Mouse (Mus musculus): ENCODE measurements around the gene Cmip. TPM values are rescaled to one million over a fixed set of nuclear protein-coding genes. Genes with fewer than 3 reads are reported as not detected.
A peak's percentile ranks its signal among the peaks of the same experiment; 100 is the strongest.

Cmip gene
- total RNA-seq, 2 experiments from 2014 or later = 330 to 332 TPM

DNA sequence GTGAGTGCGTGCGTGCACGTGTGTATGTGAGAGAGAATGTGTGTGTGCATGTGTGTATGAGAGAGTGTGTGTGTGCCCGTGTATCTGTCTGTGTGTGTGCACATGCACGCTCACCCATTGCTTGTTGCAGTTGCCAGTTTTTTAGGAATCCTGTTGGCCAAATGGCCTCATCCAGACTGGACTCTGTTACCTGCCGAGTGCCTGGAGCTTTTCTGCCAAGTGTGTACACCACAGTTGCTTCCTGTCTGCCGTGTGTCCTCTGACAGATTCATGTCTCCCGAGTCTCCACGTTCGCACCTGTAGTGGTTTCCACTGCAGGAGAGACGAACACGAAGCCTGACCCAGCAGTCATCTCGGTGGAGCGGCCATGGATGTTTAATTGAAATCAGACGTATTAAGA, 64.4 kb downstream of the Cmip start:
- DNase-seq (ENCODE audit: low spot score in 2 of 2) = no peak

DNA sequence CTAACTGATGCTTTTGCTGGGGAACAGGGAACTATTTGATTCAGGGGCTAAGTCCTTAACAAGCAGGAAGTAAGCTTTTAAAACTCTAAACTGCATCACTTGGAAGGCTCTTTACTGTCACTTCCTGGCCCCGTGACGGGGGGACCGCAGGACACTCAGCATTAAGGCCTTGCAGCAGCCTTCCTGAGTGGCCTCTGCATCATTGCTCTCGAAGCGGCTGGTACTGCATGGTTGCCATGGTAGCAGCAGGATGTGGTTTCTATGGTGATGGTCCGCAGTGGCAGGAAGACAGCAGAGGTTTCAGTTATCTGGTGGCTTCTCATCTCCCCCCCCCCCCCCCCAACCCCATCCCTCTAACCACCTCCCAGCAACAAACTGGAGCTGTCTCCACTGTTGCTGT, 65.2 kb downstream of the Cmip start:
- DNase-seq (ENCODE audit: low spot score in 2 of 2) = peak; percentile 67 to 81

DNA sequence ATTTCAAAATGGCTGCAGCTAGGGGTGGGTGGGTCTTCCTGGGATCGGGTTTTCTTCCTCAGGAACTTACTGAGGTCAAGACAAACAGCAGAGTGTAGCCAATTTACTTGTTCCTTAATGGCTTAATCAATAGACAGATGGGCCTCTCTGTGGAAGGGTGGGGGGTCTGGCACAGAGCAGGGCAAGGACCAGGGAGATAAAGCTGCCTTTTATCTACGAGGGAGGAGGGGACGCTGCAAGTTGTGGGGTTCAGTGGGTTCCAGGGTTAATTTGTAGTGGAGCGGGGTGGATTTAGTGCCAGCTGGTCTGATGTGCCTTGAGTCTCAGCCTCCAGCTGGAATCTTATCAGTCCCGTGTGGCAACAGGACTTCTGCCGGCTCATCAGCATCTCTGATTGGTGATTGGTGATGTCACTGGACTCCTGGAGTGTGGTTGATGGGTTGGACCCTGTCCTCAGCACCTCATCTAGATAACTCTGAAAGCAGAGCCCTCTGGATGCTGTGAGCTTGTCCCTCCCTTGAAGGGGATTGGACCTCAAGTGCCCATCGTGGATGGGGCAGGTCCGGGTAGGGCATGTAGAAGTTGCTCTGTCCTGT, 65.9 kb downstream of the Cmip start:
- no peak for DNase-seq (ENCODE audit: low spot score in 2 of 2)

DNA sequence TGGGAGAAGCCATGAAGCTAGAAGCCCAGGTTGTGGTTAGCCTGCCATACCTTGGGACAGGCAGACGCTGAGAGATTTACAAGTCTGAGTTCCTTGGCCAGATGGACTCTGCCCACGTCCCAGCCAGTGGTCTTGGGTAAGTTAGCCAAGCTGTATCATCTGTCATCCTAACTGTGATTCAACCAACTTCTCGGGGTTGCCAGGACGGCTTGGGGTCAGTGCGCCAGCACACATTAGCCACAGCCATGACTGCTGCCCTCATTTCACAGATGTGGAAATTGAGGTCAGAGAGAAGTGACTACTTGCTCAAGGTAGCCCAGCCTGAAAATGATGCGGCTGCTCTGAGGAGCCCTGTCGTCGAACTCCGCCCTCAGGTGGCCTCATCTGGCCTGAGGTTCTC, 68.0 kb downstream of the Cmip start:
- no peak for DNase-seq (ENCODE audit: low spot score in 2 of 2)

DNA sequence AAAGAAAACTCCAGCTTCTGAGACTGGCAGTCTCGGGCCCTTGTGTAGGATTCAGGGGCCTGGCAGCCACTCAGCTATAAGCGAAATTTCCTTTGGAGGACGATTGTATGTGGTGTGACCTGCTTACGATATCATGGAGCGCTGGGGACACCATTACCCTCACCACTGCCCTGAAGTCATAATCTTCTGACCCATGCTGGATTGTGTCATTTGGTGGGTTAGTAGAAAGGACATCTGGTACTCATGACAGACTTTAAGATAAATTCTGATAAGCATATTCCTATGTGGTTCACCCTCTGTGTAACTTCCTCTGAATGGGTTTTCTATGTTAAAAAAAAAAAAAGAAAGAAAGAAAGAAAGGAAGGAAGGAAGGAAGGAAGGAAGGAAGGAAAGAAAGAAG, 69.9 kb downstream of the Cmip start:
- DNase-seq (ENCODE audit: low spot score in 2 of 2) = no peak

DNA sequence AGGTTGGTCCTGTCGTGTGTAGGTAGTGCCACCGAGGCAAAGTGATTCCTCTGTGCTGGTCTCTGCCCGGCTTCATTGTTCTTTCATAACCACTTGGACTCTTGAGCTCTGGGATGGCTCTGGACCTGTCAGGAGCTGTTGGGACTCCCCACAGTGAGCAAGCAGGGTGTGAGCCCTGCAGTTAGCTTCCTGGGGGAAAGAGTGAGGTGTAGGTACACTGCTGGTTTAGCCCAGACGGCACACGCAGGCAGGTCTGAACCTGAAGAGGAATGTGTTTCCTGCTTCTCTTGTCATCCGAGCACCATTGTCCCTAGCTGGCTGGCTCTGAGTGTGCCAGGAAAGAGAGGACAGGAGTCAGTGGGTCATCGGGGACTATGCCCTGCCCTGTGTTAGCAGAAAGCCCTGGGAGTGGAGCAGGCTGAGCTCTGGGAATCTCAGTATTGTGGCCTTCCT, 70.5 kb downstream of the Cmip start:
- DNase-seq (ENCODE audit: low spot score in 2 of 2) = no peak

DNA sequence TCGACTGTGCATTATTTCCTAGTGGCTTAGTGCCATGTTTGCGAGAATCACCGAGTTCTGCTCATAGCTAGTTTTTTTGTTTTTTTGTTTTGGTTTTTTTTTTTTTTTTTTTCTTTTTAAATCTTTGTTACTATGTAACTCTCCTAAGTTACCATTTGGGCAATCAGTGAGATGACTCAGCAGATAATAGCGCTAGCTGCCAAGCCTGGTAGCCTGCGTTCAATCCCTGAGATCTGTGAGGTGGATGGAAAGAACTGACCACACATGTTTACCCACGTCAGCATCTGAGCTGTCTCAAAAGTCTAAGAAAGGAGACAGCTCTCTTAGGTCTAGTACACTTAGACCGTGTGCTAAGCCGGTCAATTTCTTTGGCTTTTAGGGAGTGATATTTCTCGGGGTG, 71.9 kb downstream of the Cmip start:
- no peak for DNase-seq (ENCODE audit: low spot score in 2 of 2)

DNA sequence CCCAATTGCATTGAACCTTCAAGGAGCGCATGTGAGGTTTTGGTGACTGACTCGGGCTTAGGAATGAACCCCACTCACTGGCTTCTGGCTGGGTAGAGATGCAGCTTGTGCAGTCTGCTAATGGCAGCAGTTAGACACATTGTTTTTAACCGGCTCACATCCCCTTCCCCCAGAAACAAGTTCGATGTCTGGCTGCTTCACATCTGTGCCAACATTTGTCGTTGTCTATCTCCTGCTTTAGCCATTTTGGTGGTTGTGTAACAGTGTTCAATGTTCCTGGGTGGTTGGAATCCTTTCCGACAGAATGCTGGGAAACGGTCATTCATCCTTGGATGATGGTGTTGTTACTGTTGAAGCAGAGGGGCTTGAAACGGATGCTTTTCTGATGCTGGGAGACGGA, 72.3 kb downstream of the Cmip start:
- peak in 1 of 2 experiments; percentile 34 for DNase-seq (ENCODE audit: low spot score in 2 of 2)

DNA sequence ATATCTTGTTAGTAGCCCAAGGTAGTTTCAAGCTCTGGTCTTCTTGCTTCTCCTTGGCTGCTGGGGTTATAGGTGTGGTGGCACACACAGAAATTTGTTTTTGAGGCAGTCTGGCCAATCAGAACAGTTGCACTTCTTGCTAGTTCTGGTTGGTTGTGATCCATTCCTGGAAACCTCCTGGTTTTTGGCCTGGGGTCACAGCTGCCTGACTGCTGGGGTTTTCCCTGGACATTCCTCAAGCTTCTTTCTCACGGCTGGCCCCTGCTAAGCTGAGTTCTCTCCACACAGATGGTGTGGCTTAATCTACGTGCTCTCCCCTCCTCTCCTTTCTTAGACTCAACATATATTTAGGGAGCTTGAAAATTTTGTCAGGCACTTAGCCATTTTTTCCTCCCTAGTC, 73.0 kb downstream of the Cmip start:
- DNase-seq (ENCODE audit: low spot score in 2 of 2) = no peak

DNA sequence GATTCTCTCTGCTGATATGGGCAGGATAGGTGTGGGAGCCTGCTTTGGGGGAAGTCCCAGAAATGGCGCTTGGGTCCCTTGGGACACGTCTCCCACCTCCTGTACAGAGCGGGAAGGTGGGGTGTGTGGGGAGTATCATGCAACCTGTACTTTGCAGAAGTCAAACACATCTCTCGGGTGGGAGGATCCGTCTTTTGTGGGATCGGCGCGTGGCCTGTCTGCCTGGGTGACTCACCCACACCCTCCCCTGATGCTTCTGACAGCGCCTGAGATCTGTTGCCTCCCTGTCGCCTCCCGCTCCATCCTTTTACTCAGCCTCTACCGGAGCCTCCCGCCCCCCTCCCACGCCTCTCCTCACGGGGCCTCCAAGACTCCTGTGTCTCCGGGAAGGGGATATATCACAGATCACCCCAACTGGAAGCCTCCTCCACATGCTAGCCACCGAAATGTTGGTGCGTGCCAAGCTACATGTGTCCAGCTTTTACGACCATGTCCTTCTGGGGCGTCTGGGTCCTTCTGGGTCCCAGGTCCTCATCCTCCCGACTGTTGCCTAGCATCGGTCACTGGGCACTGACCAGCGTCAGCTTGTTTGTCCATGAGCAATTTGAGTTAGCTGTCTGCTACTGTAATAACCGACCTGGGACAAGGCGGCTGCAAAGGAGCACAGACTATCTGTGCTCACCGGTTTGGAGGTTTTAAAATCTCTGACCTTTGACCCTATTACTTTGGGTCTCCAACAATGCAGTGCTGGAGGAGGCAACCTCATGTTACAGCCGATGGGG, 75.6 kb downstream of the Cmip start:
- no peak for DNase-seq (ENCODE audit: low spot score in 2 of 2)

DNA sequence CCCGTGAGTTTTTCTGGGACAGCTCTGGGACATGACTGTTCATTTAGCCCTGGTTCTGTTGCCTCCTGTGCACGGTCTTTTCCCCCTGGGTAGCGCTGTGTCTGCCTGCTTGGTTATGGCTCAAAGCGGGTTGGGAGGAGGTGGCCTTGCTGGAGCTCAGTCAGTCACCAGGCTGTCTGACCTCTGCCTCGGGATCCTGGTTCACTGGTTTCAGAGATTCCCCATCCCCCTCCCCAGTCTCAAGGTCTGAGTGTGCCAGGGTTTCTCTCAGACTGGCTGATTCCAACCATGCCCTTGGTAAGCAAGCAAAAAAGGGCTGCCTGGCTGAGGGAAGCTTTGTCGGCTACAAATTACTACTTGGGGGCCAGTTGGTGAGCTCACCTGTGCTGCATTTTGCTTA, 76.8 kb downstream of the Cmip start:
- no peak for DNase-seq (ENCODE audit: low spot score in 2 of 2)

DNA sequence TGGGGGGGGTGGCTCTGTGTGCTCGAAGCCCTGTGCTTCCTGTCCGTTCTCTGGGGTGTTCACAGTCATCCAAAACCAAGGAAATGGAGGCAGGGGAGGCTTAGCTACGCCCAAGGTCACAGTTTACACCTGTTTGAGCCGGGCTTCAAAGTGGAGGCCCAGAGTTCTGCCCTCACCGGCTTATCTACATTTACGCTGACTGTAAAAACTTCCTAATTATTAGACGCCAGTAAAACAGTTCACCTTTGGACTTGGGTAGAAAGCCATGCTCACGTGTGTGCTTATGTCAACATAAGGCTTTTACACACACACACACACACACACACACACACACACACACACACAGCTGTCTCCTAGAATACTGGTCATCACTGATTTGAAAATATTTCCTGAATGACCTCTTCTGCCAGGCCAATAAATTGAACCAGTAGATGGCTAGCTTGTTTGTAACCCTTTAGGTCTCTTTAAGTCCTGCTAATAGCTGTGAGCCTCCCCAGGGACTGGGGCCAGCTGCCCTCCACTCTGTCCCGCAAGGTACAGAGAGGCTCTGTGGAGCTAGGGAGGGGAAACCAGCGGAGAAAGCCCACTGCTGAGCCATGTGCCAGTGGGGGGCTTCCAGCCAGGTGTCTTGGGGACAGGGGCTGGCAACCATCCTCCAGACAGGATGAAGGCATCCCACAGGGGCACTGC, 77.3 kb downstream of the Cmip start:
- no peak for DNase-seq (ENCODE audit: low spot score in 2 of 2)

DNA sequence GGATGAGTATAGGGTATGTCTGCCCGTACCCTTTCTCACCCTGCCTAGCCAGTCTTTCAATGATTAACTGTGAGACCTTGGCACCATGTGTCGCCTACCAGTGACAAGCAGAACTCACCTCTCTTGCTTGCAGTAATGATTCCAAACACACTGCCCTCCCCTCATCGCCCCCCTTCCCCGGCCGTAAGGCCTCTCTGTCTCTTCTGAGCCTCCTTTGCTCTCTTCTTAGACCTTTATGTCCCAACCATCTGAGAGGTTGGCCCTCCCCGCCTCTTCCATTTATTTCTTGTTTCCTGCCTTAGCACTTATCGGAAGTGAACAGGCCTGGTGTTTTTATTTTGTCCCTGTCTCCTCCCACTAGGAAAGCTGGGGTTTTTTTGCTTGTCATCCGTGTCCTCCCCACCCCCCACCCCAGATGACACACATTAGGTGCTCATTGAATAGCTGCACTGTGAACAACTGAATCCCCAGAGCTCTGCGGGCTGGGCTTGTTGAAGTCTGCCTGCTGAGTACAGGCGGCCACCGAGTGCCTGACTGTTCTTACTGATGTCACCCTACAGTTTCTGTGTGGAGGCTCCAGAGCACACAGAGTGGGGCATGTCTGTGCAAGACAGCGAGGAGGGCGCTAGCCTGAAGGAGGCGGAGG, 78.0 kb downstream of the Cmip start:
- no peak for DNase-seq (ENCODE audit: low spot score in 2 of 2)

DNA sequence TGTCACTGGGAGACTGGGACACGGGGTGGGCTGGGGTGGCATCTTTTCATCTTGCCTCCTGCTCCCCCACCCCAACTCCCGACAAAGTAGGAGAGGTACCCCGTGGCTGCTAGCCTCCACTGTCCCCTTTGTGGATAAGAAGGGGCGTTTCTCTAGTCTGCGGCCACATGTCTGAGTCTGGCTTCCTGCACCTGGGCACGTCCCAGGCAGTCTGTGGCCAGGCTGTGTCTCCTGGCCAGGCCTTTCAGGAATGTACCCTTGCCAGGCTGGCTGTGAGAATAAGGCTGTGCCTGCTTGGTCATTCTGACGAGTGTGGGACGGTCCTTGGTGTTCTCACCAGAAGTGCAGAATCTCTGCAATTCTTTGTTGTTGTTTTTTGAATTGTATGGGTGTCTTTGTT, 78.6 kb downstream of the Cmip start:
- no peak for DNase-seq (ENCODE audit: low spot score in 2 of 2)

DNA sequence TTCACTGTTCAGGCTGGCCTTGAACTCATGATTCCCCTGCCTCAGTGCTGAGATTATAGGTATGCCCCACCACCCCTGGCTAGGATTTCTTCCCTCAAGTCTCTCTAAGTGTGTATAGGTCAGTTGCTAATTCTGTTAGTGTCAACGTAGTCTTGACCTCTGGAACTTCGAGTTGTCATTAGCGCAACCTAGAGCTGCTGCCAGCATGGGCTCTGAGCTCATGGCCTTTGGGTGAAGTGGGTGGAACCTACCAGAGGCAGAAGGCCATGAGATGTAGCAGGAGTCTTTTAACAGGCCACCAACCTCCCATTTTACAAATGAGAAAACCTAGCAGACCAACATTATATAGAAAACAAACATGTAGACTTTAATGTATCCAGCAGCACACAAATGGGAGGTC, 80.3 kb downstream of the Cmip start:
- DNase-seq (ENCODE audit: low spot score in 2 of 2) = no peak

DNA sequence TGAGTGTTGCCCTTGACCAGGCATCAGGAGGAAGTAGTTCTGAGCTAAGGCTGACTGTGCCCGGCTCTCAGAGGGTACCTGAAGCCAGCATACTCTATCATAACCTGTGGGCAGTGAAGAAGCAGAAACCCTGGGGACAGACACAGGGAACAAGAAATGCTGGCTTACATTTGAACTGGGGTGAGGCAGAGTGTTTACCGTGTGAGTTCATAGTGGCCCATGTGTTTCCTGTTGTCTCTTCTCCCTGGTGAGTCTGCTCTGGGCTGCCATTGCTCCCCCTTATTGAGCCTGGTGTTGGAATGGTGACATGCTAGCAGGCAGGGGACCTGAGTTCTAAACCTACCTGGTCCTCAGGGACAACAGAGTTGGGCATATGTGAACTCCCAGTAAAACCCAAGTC, 81.8 kb downstream of the Cmip start:
- DNase-seq (ENCODE audit: low spot score in 2 of 2) = no peak

DNA sequence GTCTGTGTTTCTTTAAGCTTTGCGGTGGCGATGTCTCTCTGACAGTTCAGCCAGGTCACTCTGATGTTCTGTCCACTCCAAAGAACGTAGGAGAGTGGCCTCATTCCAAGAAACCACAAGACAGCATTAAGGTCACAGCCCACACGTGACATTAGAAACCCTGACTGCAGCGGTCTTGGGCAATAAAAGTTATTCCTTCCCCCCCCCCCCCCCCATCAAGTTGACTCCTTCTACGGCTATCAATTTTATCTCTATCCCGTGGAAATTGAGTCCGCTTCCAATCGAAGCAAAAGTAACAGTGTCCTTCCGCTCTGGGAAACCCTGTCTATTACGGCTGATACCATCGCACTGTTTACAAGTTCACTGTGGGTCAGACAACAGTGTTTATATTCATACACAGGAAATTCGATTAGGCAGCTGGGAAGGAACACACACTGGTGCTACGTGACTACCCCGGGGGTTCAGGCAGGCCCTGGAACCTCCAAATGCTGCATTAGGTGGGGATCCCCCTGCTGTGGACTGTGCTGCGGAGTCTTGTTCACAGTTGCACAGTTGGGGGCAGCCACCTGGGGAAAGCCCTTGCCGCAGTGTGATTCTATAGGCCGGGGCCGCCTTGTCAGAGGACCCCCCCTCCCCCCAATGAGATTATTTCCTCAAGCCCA, 82.6 kb downstream of the Cmip start:
- no peak for DNase-seq (ENCODE audit: low spot score in 2 of 2)

DNA sequence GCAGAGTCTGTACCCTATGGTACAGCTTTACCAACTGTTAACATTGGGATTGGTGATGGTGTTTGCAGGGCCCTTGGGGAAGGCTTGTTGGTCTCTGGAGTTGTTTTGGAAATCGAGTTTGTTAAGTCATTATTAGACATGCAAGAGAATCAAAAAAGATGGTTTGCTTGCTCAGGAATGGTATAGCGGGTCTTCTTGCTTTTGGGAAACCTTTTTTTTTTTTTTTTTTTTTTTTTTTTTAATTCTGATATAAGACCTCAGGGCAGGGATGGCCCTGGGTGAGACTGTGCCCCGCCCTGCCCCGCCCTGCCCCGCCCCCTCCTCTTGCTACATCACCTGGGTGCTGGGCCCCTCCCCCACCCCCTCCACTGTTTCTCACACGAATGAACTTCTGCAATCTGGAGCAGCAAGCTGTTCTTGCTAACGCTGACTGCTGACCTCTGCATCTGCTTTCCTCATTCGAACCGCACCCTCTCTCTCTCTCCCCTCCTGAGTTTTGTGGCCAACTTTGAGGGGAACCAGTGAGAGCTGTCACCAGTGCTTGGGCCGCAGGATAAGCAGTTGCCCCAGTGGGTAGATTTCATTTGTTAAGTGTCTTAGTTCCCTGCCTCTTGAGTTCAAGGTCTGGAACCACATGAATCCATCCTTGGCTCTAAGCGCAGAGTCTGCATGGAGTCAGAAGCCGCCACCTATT, 83.2 kb downstream of the Cmip start:
- no peak for DNase-seq (ENCODE audit: low spot score in 2 of 2)

DNA sequence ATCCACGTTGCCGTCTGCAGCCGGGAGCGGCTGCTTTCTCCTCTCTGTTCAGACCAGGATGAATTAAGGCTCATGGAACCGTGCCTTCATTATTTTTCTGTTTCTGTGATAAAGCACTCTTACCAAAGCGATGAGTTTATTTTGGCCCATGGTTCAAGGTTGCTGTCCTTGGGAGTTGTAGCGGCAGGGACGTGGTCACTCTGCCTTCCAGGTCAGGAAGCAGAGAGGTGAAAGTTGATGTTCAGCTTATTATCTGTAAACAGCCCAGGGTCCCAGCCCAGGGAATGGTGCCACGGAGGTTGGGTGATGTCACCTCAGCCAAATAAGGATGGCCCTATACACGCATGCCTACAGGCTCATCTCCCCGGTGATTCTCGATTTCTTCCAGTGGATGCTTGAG, 83.9 kb downstream of the Cmip start:
- no peak for DNase-seq (ENCODE audit: low spot score in 2 of 2)

DNA sequence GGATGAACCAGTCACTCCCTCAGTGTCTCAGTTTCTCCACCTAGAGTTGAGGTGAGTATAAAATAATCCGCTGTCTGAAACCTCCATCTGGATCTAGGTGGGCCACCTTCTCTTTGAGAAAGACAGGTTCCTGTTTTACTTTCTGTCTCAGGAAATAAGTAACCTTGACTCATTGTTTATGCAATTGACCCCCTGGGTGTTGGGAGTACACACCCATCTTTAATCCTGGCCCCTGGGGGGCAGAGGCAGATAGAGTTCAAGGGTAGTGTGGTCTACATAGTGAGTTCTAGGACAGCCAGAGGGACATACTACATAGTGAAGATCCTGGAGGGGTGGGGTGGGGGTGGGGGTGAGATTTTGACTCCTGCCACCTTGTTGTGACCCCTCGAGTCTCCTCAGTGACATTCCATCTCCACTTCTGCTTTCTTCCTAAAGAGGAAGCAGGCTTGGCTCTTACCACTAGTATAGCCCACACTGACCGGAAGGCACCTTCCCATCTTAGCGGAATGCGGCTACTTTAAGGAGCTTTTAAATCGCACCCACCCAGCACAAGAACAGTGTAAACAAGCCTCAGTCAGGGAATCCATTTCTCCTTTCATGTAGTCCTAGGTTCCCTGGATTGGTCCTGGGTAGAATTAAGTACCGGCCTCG, 86.0 kb downstream of the Cmip start:
- no peak for DNase-seq (ENCODE audit: low spot score in 2 of 2)

All from layer of hippocampus, postnatal 14 days (tissue).